Mouse (Mus musculus) megakaryocyte, embryonic 14.5 days (primary cell): ENCODE results near the gene Mbd3l1.

Experiments
- FLI1 ChIP-seq: IDR thresholded peaks from 2 replicates; pipeline ENCODE4 v1.6.1; 2012; ENCODE audit warnings: low read length, inconsistent platforms, mixed read lengths
- GATA1 ChIP-seq: IDR thresholded peaks from 3 replicates; pipeline ENCODE4 v1.6.1; 2012; ENCODE audit warnings: mixed read lengths, low read length, inconsistent platforms, borderline replicate concordance

- TF ChIP-seq FLI1 (no peak), GATA1 (no peak)
Observed at GRCm38 (mm10) chr9:18456520-18456919, 21.6 kb upstream of the Mbd3l1 start.
